Mouse (Mus musculus) thymus, postnatal 4 days (tissue): ENCODE results near the gene Slmap.

ENCODE experiments used
- DNase-seq: peaks from one replicate; pipeline ENCODE4 v3.0.0; 2021

Gene Slmap

GRCm38 (mm10) chr14:26379071-26379470 lies 155.7 kb downstream of the Slmap start:
- no peak for DNase-seq

- DNase-seq, result peak; percentile 84
Measured at GRCm38 (mm10) chr14:26376652-26377051, 158.1 kb downstream of the Slmap start.
